Mouse (Mus musculus): ENCODE data around the gene Srd5a2.

The Srd5a2 gene

GRCm38 (mm10) chr17:73985936-73986335 lies 61.8 kb downstream of the Srd5a2 start:
- no peak for DNase-seq (ENCODE audit: low spot score in 2 of 2)

- DNase-seq (ENCODE audit: low spot score in 2 of 2), result no peak
These were observed 63.2 kb downstream of the Srd5a2 start for GRCm38 (mm10) chr17:73984508-73984907.

- DNase-seq (ENCODE audit: low spot score in 2 of 2), result no peak
These were observed 64.8 kb downstream of the Srd5a2 start for GRCm38 (mm10) chr17:73982871-73983270.

- DNase-seq (ENCODE audit: low spot score in 2 of 2), result no peak
These were observed 71.7 kb downstream of the Srd5a2 start for GRCm38 (mm10) chr17:73976066-73976465.

- no peak for DNase-seq (ENCODE audit: low spot score in 2 of 2)
These were observed 75.1 kb downstream of the Srd5a2 start for GRCm38 (mm10) chr17:73972648-73973047.

GRCm38 (mm10) chr17:73971291-73971690 lies 76.4 kb downstream of the Srd5a2 start:
- no peak for DNase-seq (ENCODE audit: low spot score in 2 of 2)

- DNase-seq (ENCODE audit: low spot score in 2 of 2), result peak in 1 of 2 experiments; percentile 9
These were observed 77.2 kb downstream of the Srd5a2 start for GRCm38 (mm10) chr17:73970361-73971027.

Data from right cerebral cortex, postnatal 36 days (tissue).